Mouse (Mus musculus) retina, postnatal 7 days (tissue): ENCODE measurements at regions not wholly inside any gene's neighbourhood (a gene's known extent, or its start where the extent isn't known, plus 50 kb on each side); places are given as distances from the start of the nearest gene placed in this dataset.

ENCODE experiments used
- DNase-seq: peaks from one replicate; pipeline ENCODE4 v3.0.0-alpha.2; 2012; ENCODE audit warnings: low read depth, low spot score

GRCm38 (mm10) chr5:85285856-85286255 lies 779.5 kb downstream of the Cenpc1 start:
- DNase-seq = no peak

- no peak for DNase-seq
Observed at GRCm38 (mm10) chr5:85248453-85248852, 816.9 kb downstream of the Cenpc1 start.

GRCm38 (mm10) chr5:85240380-85240779 lies 823.2 kb upstream of the Epha5 start:
- DNase-seq = no peak

- DNase-seq = peak; percentile 51
Observed at GRCm38 (mm10) chr5:85239509-85240031, 822.4 kb upstream of the Epha5 start.
